Mouse (Mus musculus): ENCODE measurements around the gene Gm13278. TPM values are rescaled to one million over a fixed set of nuclear protein-coding genes. Genes with fewer than 3 reads are reported as not detected.
"Not testable (repeated sequence)": the region's sequence is repeated elsewhere in the genome, so short reads cannot be mapped to it uniquely, and the experiment has no call there.

Gm13278 gene
- total RNA-seq (2014; rRNA removed) (not detected in 2 replicates), polyA plus RNA-seq (2015; fragmentation: Nextera tagmentation; extraction: Ambion mirVana) (not detected in 2 replicates)

GRCm38 (mm10) chr4:88791250-88791649 is at the start of gene Gm13278:
Gene Gm13278 (plus strand): TSS chr4:88791550.
- DNase-seq; H3K4me2 ChIP-seq (ENCODE audit: low read depth); H3K4me3 ChIP-seq (ENCODE audit: low read depth, low read length); H3K9me3 ChIP-seq (ENCODE audit: low read length); H3K9ac ChIP-seq; H3K36me3 ChIP-seq (ENCODE audit: insufficient read depth); H3K4me1 ChIP-seq (ENCODE audit: insufficient read depth); H3K27ac ChIP-seq (ENCODE audit: low read depth, low read length); H3K27me3 ChIP-seq (ENCODE audit: insufficient read depth, low read length); ATAC-seq: not testable (repeated sequence)
- WGBS, result no CpG with 5 or more reads among the region's 28 CpGs

GRCm38 (mm10) chr4:88742771-88743371 is 48.5 kb upstream of the Gm13278 start:
- Histone ChIP-seq H3K36me3 (ENCODE audit: insufficient read depth) (no peaks in the 10 kb centered on the region), H3K9me3 (ENCODE audit: low read length) (no peaks in the 10 kb centered on the region), H3K4me3 (ENCODE audit: low read depth, low read length) (no peak overlapping the region), H3K27me3 (ENCODE audit: insufficient read depth, low read length) (no peaks in the 10 kb centered on the region), H3K4me1 (ENCODE audit: insufficient read depth) (no peaks in the 10 kb centered on the region), H3K27ac (ENCODE audit: low read depth, low read length) (no peak overlapping the region), H3K9ac (no peak overlapping the region), H3K4me2 (ENCODE audit: low read depth) (no peak overlapping the region)
- 69% methylated on average over 7 of the region's 7 CpGs for WGBS
- peak; percentile 36 for TF ChIP-seq CTCF (IDR thresholded peaks at IDR 0.05; ENCODE audit: low read depth)
- no peak for ATAC-seq
- no peak for DNase-seq

DNA sequence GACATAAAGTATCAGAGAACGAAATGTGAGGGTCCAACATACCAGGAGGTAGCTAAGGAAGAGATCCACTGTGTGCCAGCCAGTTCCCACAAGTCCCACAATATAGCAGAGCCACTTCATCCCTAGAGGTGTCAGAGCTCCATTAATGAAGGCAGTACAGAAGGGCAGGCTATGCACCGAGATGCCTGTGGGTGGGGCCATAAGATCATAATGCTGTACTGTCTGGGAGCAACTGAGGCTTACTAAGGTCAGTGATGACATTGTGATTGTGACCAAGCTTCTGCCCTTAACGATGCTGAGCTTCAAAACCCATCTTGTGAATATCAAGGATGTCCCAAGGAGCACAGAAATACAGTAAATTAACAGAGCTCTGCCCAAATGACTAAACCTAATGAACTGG is 47.1 kb upstream of the Gm13278 start:
- Histone ChIP-seq H3K4me2 (ENCODE audit: low read depth) (no peak overlapping the region), H3K27me3 (ENCODE audit: insufficient read depth, low read length) (no peaks in the 10 kb centered on the region), H3K9me3 (ENCODE audit: low read length) (no peaks in the 10 kb centered on the region), H3K4me3 (ENCODE audit: low read depth, low read length) (no peak overlapping the region), H3K36me3 (ENCODE audit: insufficient read depth) (no peaks in the 10 kb centered on the region), H3K27ac (ENCODE audit: low read depth, low read length) (no peak overlapping the region), H3K4me1 (ENCODE audit: insufficient read depth) (no peaks in the 10 kb centered on the region), H3K9ac (no peak overlapping the region)
- TF ChIP-seq CTCF (IDR thresholded peaks at IDR 0.05; ENCODE audit: low read depth), result no peak
- DNase-seq (no peak), ATAC-seq (no peak)
- 61% methylated on average over 3 of the region's 3 CpGs for WGBS

GRCm38 (mm10) chr4:88749926-88750325 is 41.4 kb upstream of the Gm13278 start:
- WGBS, result 79% methylated on average over 6 of the region's 6 CpGs
- DNase-seq, result no peak

GRCm38 (mm10) chr4:88754818-88755340 is 36.5 kb upstream of the Gm13278 start, which contains the start of gene Gm13271:
Gene Gm13271 (plus strand): TSS chr4:88754868.
- not testable (repeated sequence) for DNase-seq; H3K9me3 ChIP-seq (ENCODE audit: low read length); H3K9ac ChIP-seq; ATAC-seq; H3K4me1 ChIP-seq (ENCODE audit: insufficient read depth); H3K27me3 ChIP-seq (ENCODE audit: insufficient read depth, low read length); H3K27ac ChIP-seq (ENCODE audit: low read depth, low read length); H3K4me2 ChIP-seq (ENCODE audit: low read depth); H3K36me3 ChIP-seq (ENCODE audit: insufficient read depth); H3K4me3 ChIP-seq (ENCODE audit: low read depth, low read length)
- 83% methylated on average over 14 of the region's 15 CpGs for WGBS
- 0 out of 2 replicates have a peak, but pooled peaks have one; percentile 9 for TF ChIP-seq CTCF (IDR thresholded peaks at IDR 0.05; ENCODE audit: low read depth)

More at GRCm38 (mm10) chr4:88749926-88750325, 41.4 kb upstream of the Gm13278 start:
- Histone ChIP-seq H3K27me3 (ENCODE audit: insufficient read depth, low read length) (no peaks in the 10 kb centered on the region), H3K9me3 (ENCODE audit: low read length) (no peaks in the 10 kb centered on the region), H3K27ac (ENCODE audit: low read depth, low read length) (no peak overlapping the region), H3K4me3 (ENCODE audit: low read depth, low read length) (no peak overlapping the region), H3K4me2 (ENCODE audit: low read depth) (no peak overlapping the region), H3K36me3 (ENCODE audit: insufficient read depth) (no peaks in the 10 kb centered on the region), H3K4me1 (ENCODE audit: insufficient read depth) (no peaks in the 10 kb centered on the region), H3K9ac (no peak overlapping the region)
- TF ChIP-seq CTCF (IDR thresholded peaks at IDR 0.05; ENCODE audit: low read depth), result no peak
- no peak for ATAC-seq

GRCm38 (mm10) chr4:88756581-88757513 is 34.5 kb upstream of the Gm13278 start:
- WGBS, result 11% methylated on average over 28 of the region's 31 CpGs
- DNase-seq, result peak; percentile 27
- Histone ChIP-seq H3K9ac (peak overlapping the region; percentile 39; the same call in 1 of the 2 replicates), H3K4me3 (ENCODE audit: low read depth, low read length) (peak overlapping the region; percentile 40), H3K4me2 (ENCODE audit: low read depth) (peak overlapping the region; percentile 75), H3K27ac (ENCODE audit: low read depth, low read length) (peak overlapping the region; percentile 35; the same call in 1 of the 2 replicates)
- not testable (repeated sequence) for ATAC-seq; H3K36me3 ChIP-seq (ENCODE audit: insufficient read depth); H3K27me3 ChIP-seq (ENCODE audit: insufficient read depth, low read length); H3K9me3 ChIP-seq (ENCODE audit: low read length); H3K4me1 ChIP-seq (ENCODE audit: insufficient read depth)

All from forebrain, postnatal 0 days (tissue).